Mouse (Mus musculus) bone marrow, adult 2 months (tissue): ENCODE results near the gene Trpc3.
"Not testable (repeated sequence)": the region's sequence is repeated elsewhere in the genome, so short reads cannot be mapped to it uniquely, and the experiment has no call there.

Experiments
- CTCF ChIP-seq: fragments of 200-500 bp; IDR thresholded peaks from 2 replicates; pipeline ENCODE4 v1.5.1; 2011; ENCODE audit warnings: low read length, control low read depth; ENCODE audit not compliant: control insufficient read depth, insufficient read depth
- POLR2A ChIP-seq: fragments of 200-500 bp; IDR thresholded peaks from 2 replicates; pipeline ENCODE4 v1.6.1; 2011; ENCODE audit warnings: low read depth, mild to moderate bottlenecking, control low read depth, low read length, borderline replicate concordance; ENCODE audit not compliant: control insufficient read depth

DNA sequence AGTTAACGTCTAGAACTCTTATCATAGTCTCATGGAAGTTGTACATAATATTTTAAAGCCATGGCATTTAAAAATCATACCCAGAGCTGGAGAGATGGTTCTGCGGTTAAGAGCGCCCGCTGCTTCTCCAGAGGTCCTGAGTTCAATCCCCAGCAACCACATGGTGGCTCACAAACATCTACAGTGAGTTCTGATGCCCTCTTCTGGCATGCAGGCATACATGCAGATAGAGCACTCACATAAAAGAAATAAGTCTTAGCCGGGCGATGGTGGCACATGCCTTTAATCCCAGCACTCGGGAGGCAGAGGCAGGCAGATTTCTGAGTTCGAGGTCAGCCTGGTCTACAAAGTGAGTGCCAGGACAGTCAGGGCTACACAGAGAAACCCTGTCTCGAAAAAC is 90.2 kb downstream of the Trpc3 start:
- not testable (repeated sequence) for TF ChIP-seq CTCF, POLR2A
